Mouse (Mus musculus): Measurements from ENCODE around the gene Gpr18.
A peak's percentile ranks its signal among the peaks of the same experiment; 100 is the strongest.

Gpr18 gene

DNA sequence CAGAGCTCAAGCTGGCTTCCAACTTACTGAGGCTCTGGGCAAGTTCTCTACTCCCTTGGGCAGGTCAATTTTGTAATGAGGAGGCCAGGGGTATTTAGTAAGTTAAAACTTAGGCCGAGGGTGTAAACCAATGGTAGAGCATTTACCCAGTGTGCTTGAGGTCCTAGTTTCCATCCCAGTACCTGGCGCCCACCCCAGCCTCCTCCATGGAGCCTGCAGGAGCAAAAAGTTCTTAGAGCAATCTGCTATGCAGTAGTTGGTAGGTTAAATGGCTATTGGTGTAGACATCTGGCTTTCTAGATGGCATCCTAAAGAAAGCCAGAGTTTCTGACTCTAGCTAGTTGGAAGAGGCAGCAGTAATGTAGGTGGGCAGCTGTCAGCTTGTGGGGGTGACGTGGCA lies 33.9 kb upstream of the Gpr18 start:
- no peak for DNase-seq (ENCODE audit: low spot score in 2 of 2)

GRCm38 (mm10) chr14:121947966-121948365 lies 32.4 kb upstream of the Gpr18 start:
- no peak for DNase-seq (ENCODE audit: low spot score in 2 of 2)

GRCm38 (mm10) chr14:121947201-121947760 lies 31.7 kb upstream of the Gpr18 start:
- no peak for DNase-seq (ENCODE audit: low spot score in 2 of 2)

DNA sequence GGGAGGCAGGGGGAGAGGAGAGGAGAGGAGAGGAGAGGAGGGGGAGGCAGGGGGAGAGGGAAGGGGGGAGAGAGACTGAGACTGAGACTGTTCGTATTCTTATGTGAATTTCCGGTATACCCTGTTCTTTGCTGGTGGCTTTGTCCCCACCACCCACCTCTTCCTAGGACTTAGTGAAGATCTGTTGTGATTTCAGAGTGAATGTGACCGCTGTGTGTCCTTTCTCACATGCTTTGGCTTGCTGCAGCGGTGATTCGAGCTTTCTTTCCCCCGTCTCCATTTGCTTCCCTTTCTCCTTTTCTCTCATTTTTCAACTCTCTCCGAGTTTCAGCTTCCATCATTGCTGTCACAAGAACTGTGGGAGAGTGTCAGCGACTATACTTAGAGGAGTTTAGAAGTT lies 31.1 kb upstream of the Gpr18 start:
- DNase-seq (ENCODE audit: low spot score in 2 of 2) = no peak

DNA sequence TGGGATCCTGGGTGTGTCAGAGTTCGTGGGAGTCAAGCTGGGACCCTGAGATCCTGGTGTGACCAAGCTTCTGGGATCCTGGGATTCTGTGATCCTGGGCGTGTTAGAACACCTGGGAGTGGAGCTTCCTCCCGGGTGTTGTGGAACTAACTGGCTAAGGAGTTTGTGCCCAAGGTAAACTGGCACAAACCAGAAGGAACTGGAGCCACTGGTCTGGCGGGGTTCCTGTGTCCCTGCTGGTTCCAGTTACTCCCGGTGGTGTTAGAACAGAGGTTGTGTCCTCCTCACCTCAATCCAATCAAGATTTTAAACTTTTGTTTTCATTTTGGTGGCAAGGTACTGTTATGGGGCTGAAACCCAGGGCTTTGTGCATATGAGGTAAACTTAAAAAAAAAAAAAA lies 30.6 kb upstream of the Gpr18 start:
- no peak for DNase-seq (ENCODE audit: low spot score in 2 of 2)

- DNase-seq (ENCODE audit: low spot score in 2 of 2) = no peak
Measured at GRCm38 (mm10) chr14:121939582-121939981, 24.0 kb upstream of the Gpr18 start.

DNA sequence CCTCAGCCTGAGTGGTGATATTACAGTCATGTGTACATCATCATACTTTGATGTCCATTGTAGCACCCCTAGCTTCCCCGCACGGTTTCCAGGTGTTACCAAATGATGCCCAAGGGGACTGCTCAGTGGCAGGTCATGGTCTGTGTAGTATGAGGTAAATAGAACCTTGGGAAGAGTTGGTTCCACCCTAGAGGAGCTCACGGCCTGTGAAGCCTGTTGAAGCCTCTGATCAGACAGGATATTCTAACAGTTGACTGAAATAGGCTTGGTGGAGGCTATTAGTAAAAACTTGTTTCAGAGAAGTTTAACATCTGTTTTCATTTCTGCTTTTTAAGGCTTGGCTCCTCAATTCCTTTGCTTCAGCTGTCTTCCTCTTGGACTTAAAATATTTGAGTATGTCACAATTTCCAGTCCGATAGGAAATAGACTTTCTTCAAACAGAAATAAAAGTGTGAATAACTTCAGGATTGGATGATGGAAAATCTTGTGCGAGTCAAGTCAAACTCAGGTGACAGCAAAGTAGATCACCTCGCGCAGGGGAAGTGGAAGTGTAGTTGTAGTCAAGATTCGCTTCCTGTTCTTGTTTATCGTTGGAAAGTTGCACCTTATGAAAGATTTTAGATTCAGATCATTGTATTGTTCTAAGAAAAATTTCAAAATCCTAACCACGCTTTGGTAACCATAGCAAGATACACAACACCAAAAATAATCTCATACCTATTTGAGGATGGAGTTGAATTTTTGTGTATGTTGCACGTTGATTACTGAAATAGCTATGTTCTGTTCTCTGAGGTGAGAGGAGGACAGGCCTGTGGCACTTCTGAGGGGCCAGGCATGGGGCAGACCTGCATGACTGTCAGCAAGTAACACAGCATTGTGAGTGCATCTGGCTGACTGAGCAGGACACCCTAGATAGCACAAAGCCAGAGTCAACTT lies 22.9 kb upstream of the Gpr18 start:
- DNase-seq (ENCODE audit: low spot score in 2 of 2) = no peak

DNA sequence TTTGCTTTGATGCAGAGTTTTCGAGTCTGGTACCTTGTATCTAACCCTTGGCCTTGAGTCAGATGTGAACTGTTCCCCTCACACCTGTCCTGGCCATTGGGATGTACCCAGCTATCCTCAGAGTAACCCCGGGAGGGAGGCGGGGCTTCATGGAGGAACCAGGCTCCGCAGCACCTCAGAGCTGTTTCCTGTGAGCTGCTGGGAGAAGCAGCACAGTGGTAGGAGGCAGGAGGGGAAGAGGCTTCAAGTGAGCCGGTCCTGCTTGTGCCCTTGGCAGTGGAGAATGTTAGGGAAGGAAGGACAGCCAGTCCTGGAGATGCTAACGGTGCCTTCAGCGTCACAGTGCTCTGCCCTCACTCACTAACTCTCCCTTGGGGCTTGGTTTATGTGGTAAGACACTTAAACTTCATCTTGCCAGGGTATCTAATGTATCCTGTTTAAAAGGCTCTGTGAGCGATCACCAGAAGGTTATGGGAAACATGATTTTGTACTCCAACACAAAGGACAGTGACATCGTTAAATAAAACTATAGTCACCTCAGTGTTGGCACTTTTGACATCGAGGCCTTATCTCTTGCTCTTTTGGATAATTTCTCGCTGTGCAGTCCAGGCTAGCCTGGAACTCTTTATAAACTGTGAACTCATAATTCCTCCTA lies 22.1 kb upstream of the Gpr18 start:
- no peak for DNase-seq (ENCODE audit: low spot score in 2 of 2)

DNA sequence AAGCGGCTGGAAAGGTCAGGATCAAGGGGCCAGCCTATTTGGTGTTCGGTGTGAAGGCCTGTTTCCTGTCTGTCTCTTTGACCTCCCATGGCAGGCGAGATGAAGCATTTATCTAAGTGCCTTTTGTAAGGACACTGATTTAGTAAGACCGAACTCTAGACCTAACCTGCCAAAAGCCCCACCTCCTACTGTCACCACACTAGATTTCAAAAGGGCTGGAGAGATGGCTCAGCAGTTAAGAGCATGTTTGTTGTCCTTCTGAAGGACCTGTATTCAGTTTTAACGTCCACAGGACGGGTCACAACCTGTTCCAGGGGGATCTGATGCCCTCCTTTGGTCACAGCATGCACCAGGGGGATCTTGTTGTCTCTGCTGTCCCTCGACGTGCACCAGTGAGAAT lies 21.3 kb upstream of the Gpr18 start:
- DNase-seq (ENCODE audit: low spot score in 2 of 2) = no peak

GRCm38 (mm10) chr14:121936356-121936755 lies 20.8 kb upstream of the Gpr18 start:
- DNase-seq (ENCODE audit: low spot score in 2 of 2) = no peak

- no peak for DNase-seq (ENCODE audit: low spot score in 2 of 2)
Measured at GRCm38 (mm10) chr14:121934597-121934946, 19.0 kb upstream of the Gpr18 start.

DNA sequence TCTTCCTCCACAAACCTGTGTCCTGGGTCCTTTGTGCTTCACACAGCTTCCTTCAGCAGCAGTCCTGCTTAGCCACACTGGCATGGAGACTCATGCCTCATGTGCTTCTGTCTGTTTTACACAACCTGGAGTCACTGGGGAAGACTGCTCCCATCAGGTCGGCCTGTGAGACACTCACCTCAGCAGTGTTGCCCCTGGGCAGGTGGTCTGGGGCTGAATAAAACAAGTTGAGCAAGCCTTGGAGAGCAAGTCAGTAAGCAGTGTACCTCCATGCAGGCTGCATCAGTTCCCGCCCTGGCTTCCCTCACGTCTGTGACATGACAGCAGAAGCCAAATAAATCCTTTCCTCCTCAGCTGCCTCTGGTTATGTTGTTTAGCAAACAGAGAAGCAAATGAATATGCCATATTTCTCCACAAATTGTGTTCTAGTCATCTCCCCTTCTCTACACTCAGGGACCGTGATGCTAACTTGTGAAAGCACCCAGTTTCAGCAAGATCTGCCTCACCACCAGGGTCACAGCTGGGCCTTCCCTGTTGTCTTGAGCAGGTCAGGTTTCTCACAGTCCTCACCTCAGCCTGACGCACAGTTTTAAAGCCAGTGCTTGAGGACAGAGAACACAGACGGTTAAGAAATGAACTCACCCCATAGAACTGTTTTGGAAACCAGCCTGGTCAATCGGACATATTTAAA lies 18.5 kb upstream of the Gpr18 start:
- DNase-seq (ENCODE audit: low spot score in 2 of 2) = no peak

GRCm38 (mm10) chr14:121932180-121932579 lies 16.6 kb upstream of the Gpr18 start:
- DNase-seq (ENCODE audit: low spot score in 2 of 2) = no peak

- no peak for DNase-seq (ENCODE audit: low spot score in 2 of 2)
Measured at GRCm38 (mm10) chr14:121931594-121931993, 16.0 kb upstream of the Gpr18 start.

- DNase-seq (ENCODE audit: low spot score in 2 of 2) = no peak
Measured at GRCm38 (mm10) chr14:121930731-121931383, 15.3 kb upstream of the Gpr18 start.

- DNase-seq (ENCODE audit: low spot score in 2 of 2) = no peak
Measured at GRCm38 (mm10) chr14:121929243-121929951, 13.8 kb upstream of the Gpr18 start.

DNA sequence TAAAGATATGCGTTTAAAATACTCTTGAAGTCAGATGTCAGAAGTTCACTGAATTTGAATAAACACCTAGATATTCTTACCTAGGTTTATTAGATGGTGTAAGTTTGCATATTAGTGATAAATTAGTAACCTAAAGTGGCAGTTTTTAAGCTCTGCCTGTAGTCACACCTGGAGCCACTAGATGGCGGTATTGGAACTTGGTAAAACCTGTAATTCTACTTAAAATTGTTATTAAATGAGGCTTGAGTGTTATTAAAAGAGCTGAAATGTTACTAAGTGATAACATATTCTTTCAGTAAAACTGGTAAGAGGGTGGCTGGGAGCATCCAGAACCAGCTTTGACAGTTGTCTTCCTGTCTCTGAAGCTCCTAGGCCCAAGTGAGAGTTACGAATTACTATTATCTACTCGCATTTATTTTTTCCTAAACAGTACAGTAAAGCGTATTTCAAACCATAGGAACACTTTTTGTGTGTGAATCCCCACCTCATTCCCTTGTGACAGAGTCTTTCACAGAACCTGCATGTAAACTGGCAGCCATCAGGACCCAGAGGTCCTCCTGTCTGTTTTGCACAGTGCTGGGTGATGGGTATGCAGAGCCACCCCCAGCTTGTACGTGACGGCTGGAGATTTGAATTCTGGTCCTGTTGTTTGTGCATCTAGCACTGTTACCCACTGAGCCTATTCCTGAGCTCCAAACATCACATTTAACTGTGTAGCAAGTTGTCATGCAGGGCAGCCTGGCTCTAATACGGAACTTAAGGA lies 13.0 kb upstream of the Gpr18 start:
- peak in 1 of 2 experiments; percentile 26 for DNase-seq (ENCODE audit: low spot score in 2 of 2)

DNA sequence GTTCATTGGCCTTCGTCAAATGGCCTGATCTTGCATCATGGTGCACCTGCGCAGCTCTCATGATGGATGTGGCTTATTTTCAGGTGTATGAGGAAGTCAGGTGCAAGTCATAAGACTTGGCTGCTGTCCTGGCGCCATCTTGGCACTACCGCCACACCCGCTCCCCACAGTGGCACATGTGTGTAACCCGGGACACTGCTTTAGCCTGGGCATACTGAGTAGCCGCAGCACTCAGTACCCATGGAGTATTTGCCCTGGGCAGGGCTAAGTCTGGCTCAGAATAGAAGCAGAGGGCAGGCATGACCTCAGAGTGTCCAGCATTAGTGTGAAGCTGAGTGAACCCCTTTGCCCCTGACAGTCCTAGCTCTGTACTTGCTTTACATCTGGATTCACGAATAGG lies 11.9 kb upstream of the Gpr18 start:
- no peak for DNase-seq (ENCODE audit: low spot score in 2 of 2)

DNA sequence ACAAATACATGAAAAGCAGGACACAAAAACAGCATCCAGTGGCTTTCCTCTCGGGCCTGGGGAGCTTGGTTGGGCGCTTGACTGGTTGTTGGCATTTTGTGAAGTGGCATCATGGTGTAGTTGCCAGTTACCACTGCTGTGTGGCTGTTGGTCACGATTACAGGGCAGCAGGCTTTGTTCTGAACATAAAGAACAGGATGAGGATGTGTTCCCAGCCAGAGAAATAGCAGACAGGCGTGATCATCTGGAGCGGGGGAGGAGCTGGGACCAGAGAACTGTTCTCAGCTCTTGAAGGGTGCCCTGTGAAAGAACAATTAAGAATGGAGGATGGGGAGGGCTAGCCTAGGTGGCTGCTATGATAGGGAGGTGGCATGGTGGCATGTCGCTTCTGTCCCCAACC lies 11.3 kb upstream of the Gpr18 start:
- no peak for DNase-seq (ENCODE audit: low spot score in 2 of 2)

GRCm38 (mm10) chr14:121924876-121925275 lies 9.3 kb upstream of the Gpr18 start:
- no peak for DNase-seq (ENCODE audit: low spot score in 2 of 2)

All from frontal cortex, postnatal 14 days (tissue).